Mouse (Mus musculus) monocyte, adult 2 months (primary cell): ENCODE data around the gene Bmp2k.

Experiments used
- DNase-seq, 2 experiments: peaks; one replicate each; pipeline ENCODE4 v3.0.0; 2022; ENCODE audit warnings: low spot score in 2 of 2, low read depth in 1 of 2

The Bmp2k gene

DNA sequence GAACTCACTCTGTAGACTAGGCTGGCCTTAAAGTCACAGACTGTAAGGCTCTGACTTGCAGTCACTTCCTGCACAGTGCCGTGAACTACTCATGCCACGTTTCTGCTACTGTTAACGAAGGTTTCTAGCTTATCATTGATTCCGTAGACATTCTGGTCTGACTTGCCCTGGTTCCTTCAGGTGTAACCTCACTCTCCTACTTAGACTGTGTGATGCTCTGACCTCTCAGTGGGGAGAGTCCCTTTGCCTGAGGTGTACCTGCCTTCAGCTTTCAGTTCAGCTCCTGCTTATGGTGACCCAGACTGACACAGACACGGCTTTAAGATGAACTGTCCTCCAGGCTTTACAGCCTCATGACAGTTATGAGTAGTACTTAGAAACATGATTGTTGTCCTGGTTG is 56.7 kb downstream of the Bmp2k start:
- no peak for DNase-seq

DNA sequence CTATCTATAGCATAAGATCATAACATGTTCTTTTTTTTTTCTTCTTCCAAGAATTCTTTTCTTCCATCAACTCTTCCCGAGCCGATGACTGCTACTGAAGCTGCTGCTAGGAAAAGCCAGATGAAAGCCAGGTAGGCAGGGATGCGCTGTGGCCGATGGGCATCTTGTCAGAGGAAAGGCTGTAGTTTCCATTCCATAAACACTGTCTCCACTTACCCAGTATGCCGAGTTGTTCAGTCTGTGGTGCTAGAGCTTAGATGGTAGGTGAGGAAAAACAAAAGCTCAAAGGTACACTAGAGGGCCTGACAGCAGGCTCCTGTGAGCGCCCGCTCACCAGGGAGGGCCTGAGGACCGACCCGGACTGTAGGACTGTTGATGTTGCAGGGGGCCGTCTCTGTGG is 57.3 kb downstream of the Bmp2k start:
- DNase-seq = no peak

GRCm38 (mm10) chr5:97055511-97056068 is 58.1 kb downstream of the Bmp2k start:
- peak in 1 of 2 experiments; percentile 6 for DNase-seq

DNA sequence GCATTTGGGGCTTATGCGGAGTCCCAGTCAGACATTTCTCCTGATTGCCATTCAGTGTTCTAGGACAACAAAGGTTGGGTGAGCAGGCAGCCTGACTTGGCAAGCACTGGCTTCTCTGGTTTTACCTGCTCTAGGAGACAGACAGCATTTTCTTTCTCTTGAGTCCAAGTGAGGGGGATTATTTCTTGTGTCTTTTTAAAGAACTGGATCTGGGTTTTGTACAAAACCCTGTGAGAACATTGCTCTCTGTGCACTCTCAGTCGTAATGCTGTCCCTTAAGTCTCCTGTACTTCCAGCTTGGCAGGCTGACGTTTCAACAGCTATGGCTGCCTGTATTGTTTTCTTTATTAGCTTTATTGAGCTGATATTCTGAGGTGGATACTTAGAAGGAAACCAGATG is 58.9 kb downstream of the Bmp2k start:
- DNase-seq = no peak

DNA sequence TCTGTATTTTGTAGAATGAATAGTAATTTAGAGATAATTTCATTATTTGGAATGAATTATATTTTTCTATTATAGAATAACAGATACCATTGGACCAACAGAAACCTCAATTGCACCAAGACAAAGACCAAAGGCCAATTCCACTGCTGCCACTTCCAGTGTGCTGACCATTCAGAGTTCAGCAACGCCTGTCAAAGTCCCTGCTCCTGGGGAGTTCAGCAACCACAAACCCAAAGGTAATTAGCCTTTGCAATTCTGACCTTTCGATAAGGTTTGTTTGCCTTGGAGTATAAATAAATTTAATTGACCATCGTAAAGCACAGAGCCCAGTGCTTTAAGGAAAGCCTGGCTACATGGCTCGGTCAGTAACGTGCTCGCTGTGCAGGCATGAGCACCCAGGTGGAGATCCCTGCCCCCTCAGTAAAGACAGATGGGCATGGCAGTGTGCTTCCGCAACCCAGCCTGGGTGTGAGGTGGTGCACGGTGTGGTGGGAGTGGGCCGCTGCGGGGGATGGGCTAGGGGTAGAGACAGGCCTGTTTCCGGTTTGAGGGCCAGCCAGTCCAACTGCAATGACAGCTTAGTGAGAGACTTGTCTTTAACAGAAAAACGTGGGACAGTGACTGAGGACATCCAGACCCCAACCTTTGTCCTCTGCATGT is 59.4 kb downstream of the Bmp2k start:
- DNase-seq = no peak

GRCm38 (mm10) chr5:97060864-97061263 is 63.4 kb downstream of the Bmp2k start:
- DNase-seq = no peak

- DNase-seq = no peak
Observed at GRCm38 (mm10) chr5:97062041-97062440, 64.6 kb downstream of the Bmp2k start.

GRCm38 (mm10) chr5:97065746-97066145 is 68.3 kb downstream of the Bmp2k start:
- DNase-seq = no peak

GRCm38 (mm10) chr5:97075476-97076151 is 78.1 kb downstream of the Bmp2k start:
- no peak for DNase-seq

DNA sequence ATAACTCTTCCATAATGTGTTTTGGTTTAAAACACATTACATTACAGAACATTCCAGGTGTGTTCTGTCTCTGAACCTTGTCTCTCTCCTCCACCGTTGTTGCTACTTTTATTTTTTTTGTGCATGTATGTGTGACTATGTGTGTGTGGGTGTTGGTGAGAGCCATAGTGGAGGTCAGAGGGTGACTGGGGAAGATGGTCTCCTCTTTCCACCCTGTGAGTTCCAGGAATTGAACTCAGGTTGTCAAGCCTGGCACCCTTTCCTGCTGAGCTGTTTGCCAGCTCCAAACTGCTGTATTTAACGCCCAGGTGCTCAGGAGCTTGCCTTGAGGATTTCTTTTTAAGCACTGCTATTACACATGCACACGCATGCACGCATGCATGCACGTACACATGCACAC is 78.7 kb downstream of the Bmp2k start:
- no peak for DNase-seq

DNA sequence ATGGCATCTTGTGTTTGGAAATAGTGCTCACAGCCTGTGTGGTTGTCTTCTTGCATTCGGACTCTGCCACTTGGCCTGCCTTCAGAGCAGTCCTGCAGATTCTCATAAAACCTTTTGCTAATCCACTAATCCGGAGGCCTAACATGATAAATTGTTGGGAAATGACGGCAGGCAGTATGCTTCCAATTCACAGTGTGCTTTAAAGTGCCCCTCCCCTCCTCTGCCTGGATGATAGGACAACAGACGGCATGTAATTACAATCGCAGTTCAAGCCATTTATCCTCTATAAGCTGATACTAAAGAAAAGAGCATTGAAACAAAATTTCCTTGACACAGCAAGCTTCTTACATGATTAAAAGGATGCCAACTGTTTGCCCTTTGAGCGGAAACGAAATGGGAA is 80.2 kb downstream of the Bmp2k start:
- DNase-seq = no peak

DNA sequence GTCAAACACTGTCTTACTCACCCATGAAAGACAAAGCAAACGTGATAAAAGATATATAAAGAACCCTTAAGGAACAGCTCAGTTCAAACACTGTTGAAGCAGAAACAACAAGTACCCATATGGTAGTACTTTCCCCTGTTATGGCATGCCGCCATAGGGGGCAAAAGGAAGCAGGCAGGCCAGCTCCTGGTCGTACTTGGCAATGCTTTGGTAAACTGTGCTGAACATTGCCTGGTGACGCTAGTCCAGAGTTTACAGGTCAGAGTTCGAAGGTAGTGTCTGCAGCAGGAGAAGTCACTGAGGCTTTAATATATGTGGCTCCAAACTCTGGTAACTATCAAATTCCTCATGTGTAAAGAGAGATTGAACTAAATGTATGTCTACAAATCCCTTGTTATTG is 81.2 kb downstream of the Bmp2k start:
- DNase-seq = no peak

DNA sequence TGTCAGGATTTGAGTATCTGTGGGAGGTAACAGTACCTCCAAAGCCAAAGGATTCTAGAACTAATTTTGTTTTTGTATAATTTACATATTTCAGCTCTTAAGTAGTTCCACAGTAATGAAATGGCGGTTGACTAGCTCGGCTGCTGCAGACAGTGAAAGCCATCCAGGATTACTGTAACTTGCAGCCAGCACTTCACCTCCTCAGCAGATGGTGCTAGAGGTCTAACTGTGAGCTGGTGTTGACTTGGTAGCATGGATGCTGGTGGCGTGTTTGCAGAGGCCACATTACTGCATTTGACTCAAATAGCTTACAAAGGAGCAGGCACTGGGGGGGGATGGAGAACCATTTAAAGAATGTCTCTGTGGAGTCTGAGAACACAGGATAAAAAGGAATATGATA is 84.0 kb downstream of the Bmp2k start:
- DNase-seq = no peak

DNA sequence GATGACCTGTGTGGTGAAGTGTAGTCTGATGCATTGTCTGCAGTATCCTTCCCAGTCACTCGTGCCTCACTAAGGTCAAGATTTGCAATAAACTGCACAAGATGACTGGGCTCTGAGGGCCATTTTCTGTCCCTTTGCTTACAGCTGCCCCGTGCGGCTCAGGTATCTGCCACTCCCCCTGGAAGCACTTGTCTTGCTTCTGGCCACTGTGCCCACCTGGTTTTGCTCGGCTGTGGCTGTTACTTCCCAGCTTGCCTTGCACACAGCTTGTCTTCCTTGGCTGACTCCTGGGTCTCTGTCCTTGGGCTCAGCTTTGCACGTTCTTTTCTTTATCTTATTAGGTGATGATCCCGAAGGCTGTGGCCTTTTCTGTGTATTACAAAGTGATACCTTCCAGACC is 86.2 kb downstream of the Bmp2k start:
- DNase-seq = no peak

GRCm38 (mm10) chr5:97084541-97084940 is 87.1 kb downstream of the Bmp2k start:
- DNase-seq = no peak

DNA sequence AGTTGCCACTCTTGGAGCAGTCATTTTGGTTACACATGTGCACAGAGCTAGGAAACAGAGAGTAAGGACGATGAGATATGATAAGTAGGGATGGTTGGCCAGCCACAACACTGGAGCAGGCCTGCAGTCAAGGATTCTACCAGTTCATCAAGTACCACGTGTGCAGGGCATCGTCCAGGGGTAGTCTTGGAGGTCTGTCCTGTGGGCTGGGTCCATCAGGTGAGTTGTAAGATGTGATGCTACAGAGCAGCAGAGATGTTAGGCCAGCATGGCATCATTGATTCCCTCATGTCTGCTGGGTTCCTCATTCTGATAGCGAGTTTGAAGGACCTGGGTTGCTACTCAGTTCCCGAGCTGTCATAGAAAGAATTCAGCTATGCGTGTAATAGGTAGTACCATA is 87.6 kb downstream of the Bmp2k start:
- no peak for DNase-seq

DNA sequence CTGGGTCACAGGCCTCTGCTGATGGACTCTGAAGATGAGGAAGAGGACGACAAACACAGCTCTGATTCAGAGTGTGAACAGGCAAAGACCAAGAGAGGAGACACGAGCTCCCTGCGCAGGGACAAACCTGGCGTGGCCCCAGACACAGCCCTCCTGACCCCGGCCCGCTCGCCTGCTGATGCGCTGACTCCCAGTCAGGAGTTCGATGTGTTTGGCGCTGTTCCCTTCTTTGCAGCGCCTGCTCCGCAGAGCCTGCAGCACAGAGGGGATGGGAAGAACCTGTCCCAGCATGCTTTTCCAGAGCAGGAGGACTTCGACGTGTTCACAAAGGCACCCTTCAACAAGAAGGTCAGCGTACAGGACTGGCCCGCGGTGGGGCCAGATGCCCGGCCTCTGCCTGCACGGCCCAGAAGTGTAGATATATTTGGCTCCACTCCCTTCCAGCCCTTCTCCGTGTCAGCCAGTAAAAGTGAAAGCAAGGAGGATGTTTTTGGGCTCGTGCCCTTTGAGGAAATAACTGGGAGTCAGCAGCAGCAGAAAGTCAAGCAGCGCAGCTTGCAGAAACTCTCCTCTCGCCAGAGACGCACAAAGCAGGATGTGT is 89.6 kb downstream of the Bmp2k start:
- DNase-seq = no peak

- no peak for DNase-seq
Observed at GRCm38 (mm10) chr5:97087746-97088145, 90.3 kb downstream of the Bmp2k start.

DNA sequence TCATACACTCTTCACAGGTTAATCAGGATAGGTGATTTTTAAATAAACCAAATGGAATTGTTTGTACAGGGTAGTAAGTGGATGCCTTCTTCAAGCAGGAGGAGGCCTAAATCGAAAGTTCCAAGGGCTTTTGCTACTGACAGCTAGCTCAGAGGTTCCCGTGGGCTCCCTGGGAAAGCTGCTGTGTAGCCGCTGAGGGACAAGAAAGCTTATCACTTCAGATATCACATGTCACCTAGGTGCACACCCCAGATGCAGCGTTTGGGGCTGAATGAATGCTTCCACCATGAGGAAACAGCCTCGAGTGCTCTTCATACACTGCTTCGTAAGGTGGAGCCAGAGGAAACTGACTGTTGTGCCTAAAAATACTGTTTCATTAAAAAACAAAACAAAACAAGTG is 90.7 kb downstream of the Bmp2k start:
- no peak for DNase-seq

DNA sequence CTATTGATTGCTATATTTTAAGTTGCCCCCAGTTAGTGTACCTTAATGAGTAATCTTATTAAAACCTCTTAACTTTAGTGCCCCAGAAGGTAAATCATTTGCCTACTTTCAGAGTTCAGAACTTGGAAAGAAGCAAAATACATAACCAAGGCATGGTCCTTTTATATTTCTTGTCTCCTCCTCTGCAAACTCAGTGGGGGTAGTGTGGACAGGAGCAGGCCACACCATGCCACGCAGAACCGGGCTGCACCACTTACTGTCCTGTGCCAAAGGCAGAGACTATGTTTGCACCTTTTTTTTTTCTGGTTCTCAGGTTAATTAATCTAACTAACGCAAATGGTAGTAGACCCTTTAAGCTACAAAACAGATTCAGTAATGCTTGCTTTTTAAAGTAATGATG is 91.9 kb downstream of the Bmp2k start:
- DNase-seq = no peak

DNA sequence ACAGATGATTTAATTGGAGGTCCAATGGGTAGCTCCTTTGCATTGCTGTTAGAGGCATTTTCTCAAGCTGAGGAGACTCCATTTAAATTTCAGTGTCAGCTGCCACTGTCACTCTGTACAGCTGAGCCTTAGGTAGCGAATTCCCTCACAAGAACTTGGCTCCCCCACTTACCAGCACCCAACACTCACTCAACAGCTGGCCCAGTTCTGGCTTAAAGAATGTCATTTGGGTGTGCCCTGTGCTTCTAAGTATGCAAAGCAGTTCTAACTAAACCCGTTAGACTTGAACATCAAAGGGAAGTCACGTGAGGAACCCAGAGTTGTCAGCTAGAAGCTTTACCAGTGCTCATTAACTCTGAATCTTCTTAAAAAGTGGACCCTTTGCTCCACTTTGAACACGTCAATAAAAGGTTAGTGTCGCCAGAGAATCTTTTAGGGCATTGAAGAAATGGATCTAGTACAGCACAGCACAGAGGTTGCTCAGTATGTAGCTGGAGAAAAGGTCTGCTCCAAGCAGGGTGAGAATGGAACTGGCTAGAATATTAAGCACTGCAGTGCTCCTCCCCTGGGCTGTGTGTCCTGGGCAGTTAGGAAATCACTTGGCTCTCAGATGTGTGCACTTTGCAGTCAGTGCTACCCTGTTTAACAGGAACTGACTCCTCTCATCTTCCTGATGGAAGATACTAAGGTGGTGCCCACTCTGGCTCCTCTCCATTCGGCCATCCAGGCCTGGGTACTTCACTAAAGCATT is 92.7 kb downstream of the Bmp2k start:
- DNase-seq = no peak

DNA sequence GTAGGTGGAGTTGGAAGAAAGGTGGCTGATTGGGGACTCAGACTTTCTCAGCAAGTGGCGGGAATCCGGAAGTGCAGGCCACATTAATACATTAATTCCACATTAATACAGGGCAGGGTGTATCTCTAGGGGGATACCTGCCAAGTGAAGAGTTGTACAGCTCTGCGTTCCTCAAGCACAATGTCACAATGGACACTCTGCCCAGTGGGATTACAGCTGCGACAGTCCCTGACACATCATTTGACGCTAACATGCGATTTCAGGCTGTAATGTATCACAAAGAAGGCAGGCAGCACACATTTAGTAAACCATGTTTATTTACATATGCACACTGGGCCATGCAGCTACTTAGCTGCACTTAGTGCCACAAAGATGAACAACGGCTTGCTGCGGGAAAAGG is 95.5 kb downstream of the Bmp2k start:
- DNase-seq = no peak
